Mouse (Mus musculus): ENCODE measurements at regions not wholly inside any gene's neighbourhood (a gene's known extent, or its start where the extent isn't known, plus 50 kb on each side); places are given as distances from the start of the nearest gene placed in this dataset.

GRCm38 (mm10) chr11:45787408-45787807, 64.4 kb upstream of the Clint1 start:
- TF ChIP-seq HCFC1 (IDR thresholded peaks at IDR 0.05; ENCODE audit: borderline replicate concordance, insufficient read depth, low read length) (no peak), MAFK (IDR thresholded peaks at IDR 0.05; ENCODE audit: insufficient read depth, low read depth, low read length) (no peak)
